Mouse (Mus musculus) forebrain, embryonic 16.5 days (tissue): Measurements from ENCODE around the gene Tiprl. TPM values are rescaled to one million over a fixed set of nuclear protein-coding genes. Genes with fewer than 3 reads are reported as not detected.
A peak's percentile ranks its signal among the peaks of the same experiment; 100 is the strongest.

Experiments used
- ATAC-seq: fragments of 200-750 bp; cut with Nextera tagmentation; 2 replicates; pipeline ENCODE4 v1.8.0; 2017; ENCODE audit warnings: mild to moderate bottlenecking, moderate library complexity
- H3K27ac ChIP-seq: fragments of 300-500 bp; sonication (generic); 2 replicates; pipeline ENCODE4 v1.5.1; 2014; ENCODE audit warnings: low read length, control low read depth
- H3K27me3 ChIP-seq: fragments of 300-500 bp; sonication (generic); replicated peaks from 2 replicates; pipeline ENCODE4 v1.6.1; 2014; ENCODE audit warnings: low read length; ENCODE audit not compliant: control insufficient read depth, insufficient read depth
- H3K36me3 ChIP-seq: fragments of 300-500 bp; sonication (generic); 2 replicates; pipeline ENCODE4 v1.6.1; 2014; ENCODE audit not compliant: control insufficient read depth, insufficient read depth
- H3K4me1 ChIP-seq: fragments of 300-500 bp; sonication (generic); replicated peaks from 2 replicates; pipeline ENCODE4 v1.6.1; 2014; ENCODE audit warnings: low read length; ENCODE audit not compliant: control insufficient read depth, insufficient read depth
- H3K4me2 ChIP-seq: fragments of 300-500 bp; sonication (generic); 2 replicates; pipeline ENCODE4 v1.6.1; 2014; ENCODE audit warnings: mild to moderate bottlenecking, low read length, control low read depth
- H3K4me3 ChIP-seq: fragments of 300-500 bp; sonication (generic); replicated peaks from 2 replicates; pipeline ENCODE4 v1.5.1; 2014; ENCODE audit warnings: mild to moderate bottlenecking, low read length, control low read depth
- H3K9ac ChIP-seq: fragments of 300-500 bp; sonication (generic); replicated peaks from 2 replicates; pipeline ENCODE4 v1.6.1; 2014; ENCODE audit warnings: low read depth, low read length, control low read depth
- H3K9me3 ChIP-seq: fragments of 300-500 bp; sonication (generic); 2 replicates; pipeline ENCODE4 v1.6.1; 2016; ENCODE audit warnings: low read length; ENCODE audit not compliant: control insufficient read depth
- WGBS: fragments of 180-500 bp; shearing (Covaris S2); extraction: QIAGEN DNeasy Blood & Tissue Kit; methylation state at CpG from one replicate; pipeline ENCODE4 v1.1.7; 2014; 5-methylcytosine and 5-hydroxymethylcytosine counted together
- polyA plus RNA-seq: library from polyadenylated mRNA; unstranded; fragments of >200 nt; fragmentation: Nextera tagmentation; extraction: Ambion mirVana; gene quantifications from 2 replicates; pipeline ENCODE4 v1.2.1, GENCODE M21; 2015

Tiprl gene
- polyA plus RNA-seq, 1 experiment from 2014 or later, result 168 TPM

- Histone ChIP-seq H3K9ac (peak overlapping the region; percentile 60), H3K27ac (no peak overlapping the region), H3K36me3 (no peaks in the 10 kb centered on the region), H3K9me3 (no peaks in the 10 kb centered on the region), H3K27me3 (no peaks in the 10 kb centered on the region), H3K4me2 (peak overlapping the region; percentile 97), H3K4me1 (peaks cover 9% of the 10 kb centered on the region), H3K4me3 (peak overlapping the region; percentile 81)
- 11% methylated on average over 5 of the region's 5 CpGs for WGBS
- no peak; the same call in 1 of the 2 replicates for ATAC-seq
Observed at GRCm38 (mm10) chr1:165194662-165195013, 42.2 kb downstream of the Tiprl start.

GRCm38 (mm10) chr1:165193880-165194661 is 42.7 kb downstream of the Tiprl start, which contains the start of gene Sft2d2:
Gene Sft2d2, minus strand, starts transcription at chr1:165194438.
- H3K36me3 ChIP-seq, result no peaks in the 10 kb centered on the region
- H3K9me3 ChIP-seq, result no peaks in the 10 kb centered on the region
- H3K27ac ChIP-seq, result peak within 1 kb of the TSS; percentile 25
- WGBS, result under 1% methylated on average over 68 of the region's 69 CpGs
- peak within 1 kb of the TSS; percentile 97 for H3K4me2 ChIP-seq
- peak; percentile 82 for ATAC-seq
- H3K9ac ChIP-seq, result peak within 1 kb of the TSS; percentile 60
- H3K27me3 ChIP-seq, result no peaks in the 10 kb centered on the region
- peak within 1 kb of the TSS; percentile 81 for H3K4me3 ChIP-seq
- H3K4me1 ChIP-seq, result peaks cover 9% of the 10 kb centered on the region

GRCm38 (mm10) chr1:165193426-165193825 is 43.4 kb downstream of the Tiprl start:
- H3K9me3 ChIP-seq, result no peaks in the 10 kb centered on the region
- peaks cover 9% of the 10 kb centered on the region for H3K4me1 ChIP-seq
- WGBS, result 17% methylated on average over 7 of the region's 7 CpGs
- ATAC-seq, result no peak
- H3K27ac ChIP-seq, result no peak overlapping the region
- H3K9ac ChIP-seq, result no peak overlapping the region; the same call in 1 of the 2 replicates
- H3K36me3 ChIP-seq, result no peaks in the 10 kb centered on the region
- H3K4me3 ChIP-seq, result peak overlapping the region; percentile 81
- H3K4me2 ChIP-seq, result peak overlapping the region; percentile 97
- no peaks in the 10 kb centered on the region for H3K27me3 ChIP-seq

GRCm38 (mm10) chr1:165192714-165193264 is 44.0 kb downstream of the Tiprl start:
- Histone ChIP-seq H3K4me2 (no peak overlapping the region), H3K36me3 (no peaks in the 10 kb centered on the region), H3K27ac (no peak overlapping the region), H3K9me3 (no peaks in the 10 kb centered on the region), H3K4me3 (no peak overlapping the region), H3K9ac (no peak overlapping the region), H3K27me3 (no peaks in the 10 kb centered on the region), H3K4me1 (peaks cover 9% of the 10 kb centered on the region)
- 81% methylated on average over 10 of the region's 10 CpGs for WGBS
- ATAC-seq, result no peak

- no peaks in the 10 kb centered on the region for H3K9me3 ChIP-seq
- H3K27me3 ChIP-seq, result no peaks in the 10 kb centered on the region
- H3K4me1 ChIP-seq, result peaks cover 9% of the 10 kb centered on the region
- H3K9ac ChIP-seq, result no peak overlapping the region
- H3K27ac ChIP-seq, result no peak overlapping the region
- H3K36me3 ChIP-seq, result no peaks in the 10 kb centered on the region
- 84% methylated on average over 4 of the region's 4 CpGs for WGBS
- H3K4me2 ChIP-seq, result no peak overlapping the region
- H3K4me3 ChIP-seq, result no peak overlapping the region
- no peak for ATAC-seq
Observed at GRCm38 (mm10) chr1:165192102-165192501, 44.7 kb downstream of the Tiprl start.

GRCm38 (mm10) chr1:165191611-165192010 is 45.2 kb downstream of the Tiprl start:
- no peak overlapping the region for H3K4me3 ChIP-seq
- 31% methylated on average over 13 of the region's 13 CpGs for WGBS
- no peaks in the 10 kb centered on the region for H3K36me3 ChIP-seq
- H3K4me1 ChIP-seq, result peaks cover 9% of the 10 kb centered on the region
- H3K4me2 ChIP-seq, result no peak overlapping the region
- no peaks in the 10 kb centered on the region for H3K27me3 ChIP-seq
- ATAC-seq, result no peak
- H3K27ac ChIP-seq, result no peak overlapping the region
- H3K9me3 ChIP-seq, result no peaks in the 10 kb centered on the region
- H3K9ac ChIP-seq, result no peak overlapping the region

- no peak overlapping the region for H3K9ac ChIP-seq
- H3K4me1 ChIP-seq, result peaks cover 9% of the 10 kb centered on the region
- no peak overlapping the region for H3K4me3 ChIP-seq
- no peak overlapping the region for H3K27ac ChIP-seq
- no peak for ATAC-seq
- H3K36me3 ChIP-seq, result no peaks in the 10 kb centered on the region
- H3K9me3 ChIP-seq, result no peaks in the 10 kb centered on the region
- 93% methylated on average over 10 of the region's 10 CpGs for WGBS
- no peak overlapping the region for H3K4me2 ChIP-seq
- no peaks in the 10 kb centered on the region for H3K27me3 ChIP-seq
Observed at GRCm38 (mm10) chr1:165190571-165191273, 46.1 kb downstream of the Tiprl start.

- Histone ChIP-seq H3K4me1 (peaks cover 9% of the 10 kb centered on the region), H3K27me3 (no peaks in the 10 kb centered on the region), H3K4me3 (no peak overlapping the region), H3K9ac (no peak overlapping the region), H3K27ac (no peak overlapping the region), H3K9me3 (no peaks in the 10 kb centered on the region), H3K4me2 (no peak overlapping the region), H3K36me3 (no peaks in the 10 kb centered on the region)
- ATAC-seq, result no peak
- 75% methylated on average over 6 of the region's 6 CpGs for WGBS
Observed at GRCm38 (mm10) chr1:165190068-165190467, 46.7 kb downstream of the Tiprl start.

- H3K4me3 ChIP-seq, result no peak overlapping the region
- no peaks in the 10 kb centered on the region for H3K9me3 ChIP-seq
- no peaks in the 10 kb centered on the region for H3K36me3 ChIP-seq
- H3K27me3 ChIP-seq, result no peaks in the 10 kb centered on the region
- 79% methylated on average over 10 of the region's 10 CpGs for WGBS
- ATAC-seq, result no peak
- no peak overlapping the region for H3K27ac ChIP-seq
- H3K9ac ChIP-seq, result no peak overlapping the region
- peaks cover 4% of the 10 kb centered on the region for H3K4me1 ChIP-seq
- H3K4me2 ChIP-seq, result no peak overlapping the region
Observed at GRCm38 (mm10) chr1:165188806-165189580, 47.8 kb downstream of the Tiprl start.
